Mouse (Mus musculus): ENCODE measurements around the gene Utrn. TPM values are rescaled to one million over a fixed set of nuclear protein-coding genes. Genes with fewer than 3 reads are reported as not detected.

Utrn gene
- polyA plus RNA-seq, 1 experiment from 2014 or later: 67.0 TPM

GRCm38 (mm10) chr10:12722111-12722510 is 147.1 kb downstream of the Utrn start:
- Histone ChIP-seq H3K9ac (ENCODE audit: low read length) (no peak overlapping the region), H3K4me3 (ENCODE audit: control insufficient read depth in 1 of 2, insufficient read depth in 1 of 2, low read depth in 1 of 2, low read length in 2 of 2) (no peak overlapping the region), H3K4me1 (ENCODE audit: control insufficient read depth in 2 of 2, insufficient read depth in 2 of 2, low read length in 2 of 2) (peaks cover 11 to 20% of the 10 kb centered on the region in 2 experiments), H3K36me3 (ENCODE audit: control insufficient read depth, insufficient read depth, low read length) (peaks cover 46% of the 10 kb centered on the region), H3K27me3 (ENCODE audit: control insufficient read depth, insufficient read depth, low read length) (no peaks in the 10 kb centered on the region), H3K9me3 (ENCODE audit: control insufficient read depth, low read length) (no peaks in the 10 kb centered on the region), H3K4me2 (ENCODE audit: low read length) (no peak overlapping the region), H3K27ac (replicated peaks in 1 of 2; ENCODE audit: control insufficient read depth in 1 of 2, insufficient read depth in 1 of 2, low read depth in 2 of 2, low read length in 2 of 2) (peak overlapping the region; percentile 28 to 52; a peak in 3 of 4 replicates)
- WGBS: 67% methylated on average over 2 of the region's 2 CpGs
- no peak for ATAC-seq (ENCODE audit: insufficient number of reproducible peaks, insufficient read depth, low FRiP score, low read depth)

- no peak overlapping the region for H3K4me2 ChIP-seq (ENCODE audit: low read length)
- no peak overlapping the region for H3K27ac ChIP-seq (replicated peaks in 1 of 2; ENCODE audit: control insufficient read depth in 1 of 2, insufficient read depth in 1 of 2, low read depth in 2 of 2, low read length in 2 of 2)
- H3K9ac ChIP-seq (ENCODE audit: low read length): no peak overlapping the region
- 86% methylated on average over 8 of the region's 8 CpGs for WGBS
- H3K27me3 ChIP-seq (ENCODE audit: control insufficient read depth, insufficient read depth, low read length): no peaks in the 10 kb centered on the region
- no peaks in the 10 kb centered on the region for H3K9me3 ChIP-seq (ENCODE audit: control insufficient read depth, low read length)
- H3K36me3 ChIP-seq (ENCODE audit: control insufficient read depth, insufficient read depth, low read length): peaks cover 63% of the 10 kb centered on the region
- ATAC-seq (ENCODE audit: insufficient number of reproducible peaks, insufficient read depth, low FRiP score, low read depth): no peak
- peaks cover 4 to 8% of the 10 kb centered on the region in 2 experiments; a peak in 3 of 4 replicates for H3K4me1 ChIP-seq (ENCODE audit: control insufficient read depth in 2 of 2, insufficient read depth in 2 of 2, low read length in 2 of 2)
- no peak overlapping the region for H3K4me3 ChIP-seq (ENCODE audit: control insufficient read depth in 1 of 2, insufficient read depth in 1 of 2, low read depth in 1 of 2, low read length in 2 of 2)
Measured at GRCm38 (mm10) chr10:12718386-12718785, 150.8 kb downstream of the Utrn start.

- ATAC-seq (ENCODE audit: insufficient number of reproducible peaks, insufficient read depth, low FRiP score, low read depth): no peak
- WGBS: 70% methylated on average over 3 of the region's 3 CpGs
- peaks cover 73% of the 10 kb centered on the region for H3K36me3 ChIP-seq (ENCODE audit: control insufficient read depth, insufficient read depth, low read length)
- peaks cover 4 to 6% of the 10 kb centered on the region in 2 experiments; a peak in 3 of 4 replicates for H3K4me1 ChIP-seq (ENCODE audit: control insufficient read depth in 2 of 2, insufficient read depth in 2 of 2, low read length in 2 of 2)
- H3K9me3 ChIP-seq (ENCODE audit: control insufficient read depth, low read length): no peaks in the 10 kb centered on the region
- no peak overlapping the region for H3K9ac ChIP-seq (ENCODE audit: low read length)
- H3K4me2 ChIP-seq (ENCODE audit: low read length): no peak overlapping the region
- no peak overlapping the region for H3K27ac ChIP-seq (replicated peaks in 1 of 2; ENCODE audit: control insufficient read depth in 1 of 2, insufficient read depth in 1 of 2, low read depth in 2 of 2, low read length in 2 of 2)
- no peaks in the 10 kb centered on the region for H3K27me3 ChIP-seq (ENCODE audit: control insufficient read depth, insufficient read depth, low read length)
- no peak overlapping the region for H3K4me3 ChIP-seq (ENCODE audit: control insufficient read depth in 1 of 2, insufficient read depth in 1 of 2, low read depth in 1 of 2, low read length in 2 of 2)
Measured at GRCm38 (mm10) chr10:12717381-12717780, 151.8 kb downstream of the Utrn start.

DNA sequence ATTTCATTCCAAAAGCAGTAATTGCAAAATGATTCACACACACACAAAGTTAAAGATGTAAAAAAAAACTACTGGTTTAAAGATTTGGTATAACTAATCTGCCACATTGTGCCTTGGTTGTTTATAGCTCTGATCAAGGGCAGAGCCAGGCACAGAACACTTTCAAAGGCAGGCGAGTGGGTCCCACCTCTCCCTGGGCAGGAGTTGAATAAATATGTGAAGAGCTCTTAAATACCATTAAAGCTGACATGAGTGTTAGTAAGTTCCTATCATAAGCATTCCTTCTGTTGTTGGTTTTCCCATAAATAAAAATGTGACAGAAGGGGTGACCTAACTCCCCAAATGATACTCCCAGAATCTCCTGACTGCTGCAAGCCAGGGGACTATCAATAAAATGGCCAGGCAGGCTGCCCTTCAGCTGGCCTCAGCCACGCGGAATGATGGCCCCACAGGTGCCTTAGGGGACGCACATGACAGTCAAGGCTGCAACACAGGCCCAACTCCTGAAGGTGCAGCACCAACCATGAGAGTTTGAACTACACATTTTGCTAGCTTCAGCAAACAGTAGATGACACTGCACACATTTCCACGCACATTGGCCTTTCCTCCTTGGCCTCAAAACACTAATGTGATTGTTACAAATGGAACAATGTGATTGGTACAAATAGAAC is 152.4 kb downstream of the Utrn start:
- Histone ChIP-seq H3K27ac (replicated peaks in 1 of 2; ENCODE audit: control insufficient read depth in 1 of 2, insufficient read depth in 1 of 2, low read depth in 2 of 2, low read length in 2 of 2) (no peak overlapping the region), H3K9me3 (ENCODE audit: control insufficient read depth, low read length) (no peaks in the 10 kb centered on the region), H3K4me3 (ENCODE audit: control insufficient read depth in 1 of 2, insufficient read depth in 1 of 2, low read depth in 1 of 2, low read length in 2 of 2) (no peak overlapping the region), H3K36me3 (ENCODE audit: control insufficient read depth, insufficient read depth, low read length) (peaks cover 79% of the 10 kb centered on the region), H3K4me2 (ENCODE audit: low read length) (no peak overlapping the region), H3K9ac (ENCODE audit: low read length) (no peak overlapping the region), H3K27me3 (ENCODE audit: control insufficient read depth, insufficient read depth, low read length) (no peaks in the 10 kb centered on the region), H3K4me1 (ENCODE audit: control insufficient read depth in 2 of 2, insufficient read depth in 2 of 2, low read length in 2 of 2) (peaks cover 3 to 4% of the 10 kb centered on the region in 2 experiments; a peak in 2 of 4 replicates)
- WGBS: 81% methylated on average over 5 of the region's 5 CpGs
- no peak for ATAC-seq (ENCODE audit: insufficient number of reproducible peaks, insufficient read depth, low FRiP score, low read depth)

- 92% methylated on average over 14 of the region's 14 CpGs for WGBS
- no peak overlapping the region for H3K9ac ChIP-seq (ENCODE audit: low read length)
- no peaks in the 10 kb centered on the region for H3K27me3 ChIP-seq (ENCODE audit: control insufficient read depth, insufficient read depth, low read length)
- H3K9me3 ChIP-seq (ENCODE audit: control insufficient read depth, low read length): no peaks in the 10 kb centered on the region
- H3K4me3 ChIP-seq (ENCODE audit: control insufficient read depth in 1 of 2, insufficient read depth in 1 of 2, low read depth in 1 of 2, low read length in 2 of 2): no peak overlapping the region
- H3K27ac ChIP-seq (replicated peaks in 1 of 2; ENCODE audit: control insufficient read depth in 1 of 2, insufficient read depth in 1 of 2, low read depth in 2 of 2, low read length in 2 of 2): no peak overlapping the region
- no peak for ATAC-seq (ENCODE audit: insufficient number of reproducible peaks, insufficient read depth, low FRiP score, low read depth)
- peaks cover 0 to 3% of the 10 kb centered on the region in 2 experiments; a peak in 1 of 4 replicates for H3K4me1 ChIP-seq (ENCODE audit: control insufficient read depth in 2 of 2, insufficient read depth in 2 of 2, low read length in 2 of 2)
- peaks cover 83% of the 10 kb centered on the region for H3K36me3 ChIP-seq (ENCODE audit: control insufficient read depth, insufficient read depth, low read length)
- H3K4me2 ChIP-seq (ENCODE audit: low read length): no peak overlapping the region
Measured at GRCm38 (mm10) chr10:12713236-12713855, 155.8 kb downstream of the Utrn start.

GRCm38 (mm10) chr10:12711332-12711831 is 157.8 kb downstream of the Utrn start:
- Histone ChIP-seq H3K4me1 (ENCODE audit: control insufficient read depth in 2 of 2, insufficient read depth in 2 of 2, low read length in 2 of 2) (no peaks in the 10 kb centered on the region), H3K27ac (replicated peaks in 1 of 2; ENCODE audit: control insufficient read depth in 1 of 2, insufficient read depth in 1 of 2, low read depth in 2 of 2, low read length in 2 of 2) (no peak overlapping the region), H3K9me3 (ENCODE audit: control insufficient read depth, low read length) (no peaks in the 10 kb centered on the region), H3K4me2 (ENCODE audit: low read length) (no peak overlapping the region), H3K36me3 (ENCODE audit: control insufficient read depth, insufficient read depth, low read length) (peaks cover 73% of the 10 kb centered on the region), H3K9ac (ENCODE audit: low read length) (no peak overlapping the region), H3K27me3 (ENCODE audit: control insufficient read depth, insufficient read depth, low read length) (no peaks in the 10 kb centered on the region), H3K4me3 (ENCODE audit: control insufficient read depth in 1 of 2, insufficient read depth in 1 of 2, low read depth in 1 of 2, low read length in 2 of 2) (no peak overlapping the region)
- ATAC-seq (ENCODE audit: insufficient number of reproducible peaks, insufficient read depth, low FRiP score, low read depth): no peak
- WGBS: 84% methylated on average over 11 of the region's 11 CpGs

DNA sequence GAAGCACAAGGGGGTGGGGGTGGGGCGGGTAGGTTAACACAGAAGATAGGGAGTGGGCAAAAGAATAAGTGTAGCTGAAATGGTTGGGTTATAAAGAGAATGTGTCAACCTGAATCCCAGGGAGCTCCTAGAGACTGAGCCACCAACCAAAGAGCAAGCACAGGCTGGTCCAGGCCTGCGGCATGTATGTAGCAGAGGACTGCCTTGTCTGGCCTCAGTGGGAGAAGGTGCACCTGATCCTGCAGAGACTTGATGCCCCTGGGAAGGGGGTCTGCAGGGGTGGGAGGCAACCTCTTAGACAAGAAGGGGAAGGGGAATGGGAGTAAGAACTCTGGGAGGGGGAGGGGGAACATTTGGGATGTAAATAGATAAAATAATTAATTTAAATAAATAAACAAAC is 162.6 kb downstream of the Utrn start:
- H3K4me3 ChIP-seq (ENCODE audit: control insufficient read depth in 1 of 2, insufficient read depth in 1 of 2, low read depth in 1 of 2, low read length in 2 of 2): no peak overlapping the region
- H3K36me3 ChIP-seq (ENCODE audit: control insufficient read depth, insufficient read depth, low read length): peaks cover 29% of the 10 kb centered on the region
- no peak overlapping the region for H3K9ac ChIP-seq (ENCODE audit: low read length)
- no peak overlapping the region for H3K4me2 ChIP-seq (ENCODE audit: low read length)
- peaks cover 18 to 36% of the 10 kb centered on the region in 2 experiments for H3K4me1 ChIP-seq (ENCODE audit: control insufficient read depth in 2 of 2, insufficient read depth in 2 of 2, low read length in 2 of 2)
- no peak for ATAC-seq (ENCODE audit: insufficient number of reproducible peaks, insufficient read depth, low FRiP score, low read depth)
- 0 out of 4 replicates have a peak overlapping the region, but pooled peaks of 1 of the 2 experiments have one; percentile 9 for H3K27ac ChIP-seq (replicated peaks in 1 of 2; ENCODE audit: control insufficient read depth in 1 of 2, insufficient read depth in 1 of 2, low read depth in 2 of 2, low read length in 2 of 2)
- no peaks in the 10 kb centered on the region for H3K27me3 ChIP-seq (ENCODE audit: control insufficient read depth, insufficient read depth, low read length)
- no peaks in the 10 kb centered on the region for H3K9me3 ChIP-seq (ENCODE audit: control insufficient read depth, low read length)
- WGBS: 70% methylated on average over 2 of the region's 2 CpGs

Measured in heart, embryonic 14.5 days (tissue).